Mouse (Mus musculus) gastrocnemius, adult 2 months (tissue): ENCODE measurements around the gene Wipi2. TPM values are rescaled to one million over a fixed set of nuclear protein-coding genes. Genes with fewer than 3 reads are reported as not detected.

ENCODE experiments used
- DNase-seq: peaks from one replicate; pipeline ENCODE4 v3.0.0; 2022
- H3K27ac ChIP-seq: fragments of 200-600 bp; 2 replicates; pipeline ENCODE4 v1.8.1; 2022; ENCODE audit warnings: mild to moderate bottlenecking
- H3K4me3 ChIP-seq: fragments of 200-600 bp; 2 replicates; pipeline ENCODE4 v1.8.1; 2022; ENCODE audit warnings: mild to moderate bottlenecking, moderate library complexity
- CTCF ChIP-seq: fragments of 200-600 bp; IDR thresholded peaks from 2 replicates; pipeline ENCODE4 v1.8.1; 2022; ENCODE audit warnings: antibody characterized with exemption, mild to moderate bottlenecking, moderate library complexity
- intact Hi-C: fragments of 180-260 bp; cut with DNase I; formaldehyde crosslinking; loops from one replicate; pipeline ENCODE4 v1.15.1; 2025
- total RNA-seq, 2 experiments: library from RNA; stranded (reverse); gene quantifications; 2 replicates each; pipeline ENCODE4 v1.2.3; 2021

The Wipi2 gene
- total RNA-seq, 2 experiments from 2014 or later: 27.1 to 29.3 TPM

DNA sequence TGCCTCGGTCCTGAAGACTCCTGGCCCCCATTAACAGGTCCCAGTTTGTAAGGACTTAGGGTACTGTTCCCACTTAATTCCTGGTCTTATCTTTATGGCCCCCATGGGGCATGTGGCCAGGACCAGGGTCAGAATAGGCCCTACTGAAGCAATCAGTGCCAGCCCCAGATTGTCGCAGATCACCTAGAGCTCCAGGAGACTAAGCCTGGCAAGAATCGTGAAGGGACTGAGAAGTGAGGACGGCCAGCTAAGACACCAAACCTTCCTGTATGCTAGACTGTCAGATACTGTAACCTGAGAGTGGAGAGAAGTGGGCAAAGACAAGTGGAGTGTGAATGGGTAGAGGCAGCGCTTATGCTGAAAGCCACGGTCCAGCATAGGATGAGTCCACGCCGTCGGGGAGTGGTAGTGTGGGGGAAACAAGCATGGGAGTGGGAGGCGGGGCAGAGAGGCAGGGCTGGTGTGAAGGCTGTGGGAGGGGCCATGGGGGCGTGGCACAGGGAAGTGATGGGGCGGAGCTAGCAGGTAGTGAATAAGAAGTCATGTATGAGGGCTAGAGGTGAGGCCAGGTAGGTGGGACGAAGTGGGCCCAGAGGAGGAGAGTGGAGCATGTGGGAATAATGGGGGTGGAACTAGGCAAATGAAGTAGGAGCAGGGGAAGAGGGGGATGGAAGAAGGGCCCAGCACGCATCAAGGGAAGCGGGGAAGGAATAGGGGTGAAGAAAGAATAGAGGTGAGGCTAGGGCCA is 73.5 kb downstream of the Wipi2 start:
- peak overlapping the region; percentile 70; the same call in 1 of the 2 replicates for H3K4me3 ChIP-seq
- intact Hi-C loops: no loop called here
- no peak for TF ChIP-seq CTCF
- DNase-seq: no peak
- no peak overlapping the region for H3K27ac ChIP-seq

DNA sequence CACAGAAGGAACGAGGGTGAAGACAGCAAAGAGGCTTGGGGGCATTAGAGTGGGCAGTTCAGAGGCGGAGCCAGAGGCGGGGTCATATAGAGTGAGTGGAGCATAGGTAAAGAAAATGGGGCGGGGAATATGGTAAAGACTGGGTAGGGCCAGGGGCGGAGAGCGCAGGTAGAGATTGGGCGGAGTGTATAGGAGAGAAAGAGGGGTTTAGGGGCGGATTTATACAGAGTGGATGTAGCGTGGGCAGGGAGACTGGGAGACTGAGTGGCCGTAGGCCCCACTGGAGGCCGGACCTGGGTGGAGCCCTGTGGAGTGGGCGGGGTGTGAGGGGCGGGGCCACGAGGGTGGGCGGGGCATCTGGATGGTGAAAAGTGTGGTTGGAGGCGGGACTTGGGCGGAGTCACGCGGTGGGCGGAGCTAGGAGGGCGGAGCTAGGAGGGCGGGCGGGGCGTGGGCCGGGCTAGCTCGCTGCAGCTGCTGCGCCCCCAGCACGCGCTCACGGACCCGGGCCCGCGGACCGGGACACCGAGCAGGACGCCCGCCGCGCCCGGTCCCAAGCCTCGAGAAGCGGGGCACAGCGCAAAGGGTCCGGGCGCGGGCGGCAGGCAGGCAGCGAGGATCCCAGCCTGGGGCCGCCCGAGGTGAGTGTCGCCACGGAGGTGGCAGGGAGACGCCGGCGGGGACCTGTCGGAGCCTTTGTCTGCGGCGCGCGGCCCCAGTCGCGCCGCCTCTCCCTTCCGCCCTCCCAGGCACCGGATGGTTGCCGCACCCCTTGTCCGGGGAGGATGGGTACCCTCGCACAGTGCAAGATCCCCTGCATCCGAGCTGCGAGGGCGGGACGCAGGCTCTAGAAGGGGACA is 74.4 kb downstream of the Wipi2 start:
- Histone ChIP-seq H3K4me3 (peak overlapping the region; percentile 70), H3K27ac (no peak overlapping the region)
- DNase-seq: no peak
- intact Hi-C loops: no loop called here
- TF ChIP-seq CTCF: no peak

DNA sequence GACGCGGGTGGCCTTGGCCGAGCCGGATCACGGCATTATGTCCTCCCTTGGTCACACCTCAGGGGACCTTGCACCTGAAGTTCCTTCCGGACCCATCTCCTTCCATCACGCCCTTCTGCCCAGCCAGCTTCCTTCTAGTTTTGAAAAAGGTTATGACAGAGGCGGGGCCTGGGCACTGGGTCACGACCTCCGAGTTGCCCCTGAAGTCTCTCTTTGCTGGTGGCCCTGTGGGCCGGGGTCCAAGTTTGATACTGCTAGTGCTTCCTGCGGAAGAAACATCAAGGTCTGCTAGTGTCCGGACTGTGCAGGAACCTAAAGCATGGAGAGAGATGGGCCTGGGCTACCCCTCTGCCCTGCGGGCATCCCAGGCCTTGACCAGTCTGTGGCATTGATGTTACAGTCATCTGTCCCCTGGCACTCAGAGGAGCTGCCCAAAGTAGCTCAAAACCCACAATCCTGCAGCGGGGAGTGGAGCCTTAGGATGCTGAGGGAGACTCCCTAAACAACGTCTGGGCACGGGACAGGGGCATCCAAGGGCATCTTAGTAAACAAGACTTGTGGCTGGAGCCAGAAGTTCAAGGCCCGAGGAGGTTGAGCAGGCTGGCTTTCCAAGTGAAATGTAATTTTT is 75.1 kb downstream of the Wipi2 start:
- no peak for DNase-seq
- intact Hi-C loops: no loop called here
- no peak for TF ChIP-seq CTCF
- Histone ChIP-seq H3K4me3 (peak overlapping the region; percentile 70), H3K27ac (no peak overlapping the region)

DNA sequence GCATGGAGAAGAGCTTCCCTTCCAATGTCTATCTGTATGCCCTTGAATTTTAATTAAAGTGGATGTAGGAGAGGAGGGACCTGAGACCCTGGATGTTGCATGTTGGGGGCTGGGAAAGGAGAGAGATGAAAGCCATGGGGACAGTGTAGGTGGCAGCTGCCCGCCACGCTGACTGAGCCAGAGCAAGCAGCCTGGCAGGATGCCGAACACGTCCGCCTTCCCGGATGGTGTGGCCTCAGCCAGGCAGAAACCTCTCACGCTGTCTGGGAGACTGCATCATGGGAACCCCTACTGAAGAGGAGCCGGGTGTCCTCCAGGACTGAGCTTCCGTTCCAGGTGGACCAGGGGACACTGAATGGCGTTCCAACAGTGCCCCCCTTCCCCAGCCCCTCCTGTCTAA is 76.1 kb downstream of the Wipi2 start:
- TF ChIP-seq CTCF: no peak
- DNase-seq: no peak
- intact Hi-C loops: no loop called here
- Histone ChIP-seq H3K4me3 (no peak overlapping the region), H3K27ac (no peak overlapping the region)

- DNase-seq: no peak
- intact Hi-C loops: no loop called here
- Histone ChIP-seq H3K4me3 (no peak overlapping the region), H3K27ac (no peak overlapping the region)
- no peak for TF ChIP-seq CTCF
These were observed 80.2 kb downstream of the Wipi2 start for GRCm38 (mm10) chr5:142707709-142708108.

- Histone ChIP-seq H3K4me3 (no peak overlapping the region), H3K27ac (no peak overlapping the region)
- DNase-seq: no peak
- intact Hi-C loops: no loop called here
- TF ChIP-seq CTCF: no peak
These were observed 81.9 kb downstream of the Wipi2 start for GRCm38 (mm10) chr5:142709436-142709835.

- Histone ChIP-seq H3K4me3 (no peak overlapping the region), H3K27ac (no peak overlapping the region)
- DNase-seq: no peak
- TF ChIP-seq CTCF: peak; percentile 22; the same call in 1 of the 2 replicates
- intact Hi-C loops: no loop called here
These were observed 84.9 kb downstream of the Wipi2 start for GRCm38 (mm10) chr5:142712373-142712772.

DNA sequence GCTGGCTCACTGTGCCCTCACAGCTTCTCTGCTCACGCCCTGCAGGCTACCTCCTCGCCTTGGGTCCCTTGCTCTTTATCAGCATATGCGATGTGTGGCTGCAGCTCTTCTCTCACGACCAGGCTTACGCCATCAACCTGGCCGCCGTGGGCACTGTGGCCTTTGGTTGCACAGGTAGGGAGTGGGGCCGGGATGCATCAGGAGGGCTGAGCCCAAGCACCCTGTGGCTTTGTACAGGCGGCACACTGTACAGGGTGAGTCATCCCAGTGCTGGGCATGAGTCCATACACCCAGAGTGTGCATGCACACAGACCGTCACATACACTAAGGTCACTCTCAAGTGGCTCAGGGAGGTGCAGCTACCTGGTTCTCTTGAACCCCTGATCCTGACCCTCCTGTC is 86.5 kb downstream of the Wipi2 start:
- TF ChIP-seq CTCF: no peak
- intact Hi-C loops: no loop called here
- no peak overlapping the region for H3K27ac ChIP-seq
- H3K4me3 ChIP-seq: no peak overlapping the region
- DNase-seq: no peak

GRCm38 (mm10) chr5:142715059-142715458 is 87.6 kb downstream of the Wipi2 start:
- no peak for TF ChIP-seq CTCF
- DNase-seq: no peak
- intact Hi-C loops: loop anchor here (5.0 kb wide), 1 partner anchor 238 kb away; no protein-coding TSS in a partner anchor

GRCm38 (mm10) chr5:142716056-142716455 is 88.6 kb downstream of the Wipi2 start:
- no peak overlapping the region for H3K27ac ChIP-seq
- no peak for DNase-seq
- no peak for TF ChIP-seq CTCF
- H3K4me3 ChIP-seq: no peak overlapping the region
- intact Hi-C loops: loop anchor here (5.0 kb wide), 1 partner anchor 239 kb away; no protein-coding TSS in a partner anchor

More at GRCm38 (mm10) chr5:142715059-142715458, 87.6 kb downstream of the Wipi2 start:
- no peak overlapping the region for H3K27ac ChIP-seq
- H3K4me3 ChIP-seq: no peak overlapping the region

GRCm38 (mm10) chr5:142718037-142718436 is 90.5 kb downstream of the Wipi2 start:
- no peak overlapping the region for H3K27ac ChIP-seq
- intact Hi-C loops: loop anchor here (1.0 to 5.0 kb wide), 3 partner anchors 137 to 241 kb away; no protein-coding TSS in a partner anchor
- peak; percentile 83 for DNase-seq
- no peak overlapping the region for H3K4me3 ChIP-seq
- TF ChIP-seq CTCF: peak; percentile 96

- no peak for TF ChIP-seq CTCF
- intact Hi-C loops: loop anchor here (1.0 to 5.0 kb wide), 3 partner anchors 137 to 241 kb away; no protein-coding TSS in a partner anchor
These were observed 91.0 kb downstream of the Wipi2 start for GRCm38 (mm10) chr5:142718486-142718885.

More at GRCm38 (mm10) chr5:142718486-142718885, 91.0 kb downstream of the Wipi2 start:
- Histone ChIP-seq H3K4me3 (no peak overlapping the region), H3K27ac (no peak overlapping the region)
- peak; percentile 38 for DNase-seq
